Mouse (Mus musculus) MEL (cell line): ENCODE results near the gene Gpr171. TPM values are rescaled to one million over a fixed set of nuclear protein-coding genes. Genes with fewer than 3 reads are reported as not detected.

ENCODE experiments used
- DNase-seq: peaks from one replicate; pipeline ENCODE4 v3.0.0; 2011; ENCODE audit warnings: low read depth, low spot score
- H3K27ac ChIP-seq: 2 replicates; pipeline ENCODE4 v1.5.1; 2012; ENCODE audit warnings: low read depth, mild to moderate bottlenecking, control low read depth, low read length, moderate library complexity; ENCODE audit not compliant: control insufficient read depth
- H3K27me3 ChIP-seq, 2 experiments: fragments of 150-350 bp in 1 of 2; sonication (generic) in 1 of 2; 2 replicates each; pipeline ENCODE4 v1.6.1; 2012; ENCODE audit warnings: low read length in 2 of 2, mild to moderate bottlenecking in 2 of 2, improper control_type of control experiment in 1 of 2, moderate library complexity in 1 of 2; ENCODE audit not compliant: insufficient read depth in 2 of 2, control insufficient read depth in 1 of 2
- H3K36me3 ChIP-seq, 2 experiments: 2 replicates each; pipeline ENCODE4 v1.6.1; 2012 to 2014; ENCODE audit warnings: low read length in 2 of 2, improper control_type of control experiment in 1 of 2, inconsistent platforms in 1 of 2, mild to moderate bottlenecking in 1 of 2; ENCODE audit not compliant: insufficient read depth in 2 of 2, control insufficient read depth in 1 of 2
- H3K4me1 ChIP-seq, 2 experiments: fragments of 150-350 bp in 1 of 2; sonication (generic) in 1 of 2; 2 replicates each; pipeline ENCODE4 v1.6.1; 2012; ENCODE audit warnings: low read length in 2 of 2, improper control_type of control experiment in 1 of 2, mild to moderate bottlenecking in 1 of 2; ENCODE audit not compliant: insufficient read depth in 2 of 2, control insufficient read depth in 1 of 2
- H3K4me3 ChIP-seq, 2 experiments: fragments of 150-350 bp in 1 of 2; sonication (generic) in 1 of 2; 2 replicates each; pipeline ENCODE4 v1.5.1; 2012; ENCODE audit warnings: low read depth in 2 of 2, low read length in 2 of 2, mild to moderate bottlenecking in 2 of 2, moderate library complexity in 2 of 2, control low read depth in 1 of 2, improper control_type of control experiment in 1 of 2; ENCODE audit not compliant: control insufficient read depth in 1 of 2, insufficient read depth in 1 of 2
- H3K79me2 ChIP-seq: 2 replicates; pipeline ENCODE4 v1.6.1; 2012; ENCODE audit warnings: mild to moderate bottlenecking, low read length, moderate library complexity; ENCODE audit not compliant: control insufficient read depth, poor library complexity, insufficient read depth
- H3K9ac ChIP-seq: 2 replicates; pipeline ENCODE4 v1.6.1; 2012; ENCODE audit warnings: low read depth, mild to moderate bottlenecking, control low read depth, low read length, moderate library complexity; ENCODE audit not compliant: control insufficient read depth, poor library complexity, severe bottlenecking
- H3K9me3 ChIP-seq: fragments of 150-350 bp; sonication (generic); replicated peaks from 2 replicates; pipeline ENCODE4 v1.6.1; 2012; ENCODE audit warnings: mild to moderate bottlenecking, low read length, improper control_type of control experiment, moderate library complexity; ENCODE audit not compliant: insufficient read depth
- BHLHE40 ChIP-seq: IDR thresholded peaks from 2 replicates; pipeline ENCODE4 v1.6.1; 2012; ENCODE audit warnings: low read depth, mild to moderate bottlenecking, inconsistent platforms, low read length, improper control_type of control experiment, borderline replicate concordance
- CHD1 ChIP-seq: IDR thresholded peaks from 2 replicates; pipeline ENCODE4 v1.6.1; 2012; ENCODE audit warnings: low read depth, mild to moderate bottlenecking, inconsistent platforms, low read length, improper control_type of control experiment
- CHD2 ChIP-seq: IDR thresholded peaks from 2 replicates; pipeline ENCODE4 v1.6.1; 2011; ENCODE audit warnings: low read length, improper control_type of control experiment
- E2F4 ChIP-seq: IDR thresholded peaks from 2 replicates; pipeline ENCODE4 v1.6.1; 2011; ENCODE audit warnings: low read depth, low read length, improper control_type of control experiment, borderline replicate concordance
- ELF1 ChIP-seq: IDR thresholded peaks from 2 replicates; pipeline ENCODE4 v1.6.1; 2014; ENCODE audit warnings: low read depth, mild to moderate bottlenecking, inconsistent platforms, low read length, improper control_type of control experiment, moderate library complexity
- EP300 ChIP-seq, 2 experiments: IDR thresholded peaks; 2 replicates each; pipeline ENCODE4 v1.6.1; 2011; ENCODE audit warnings: improper control_type of control experiment in 2 of 2, low read length in 2 of 2, low read depth in 1 of 2, mild to moderate bottlenecking in 1 of 2
- ETS1 ChIP-seq: IDR thresholded peaks from 2 replicates; pipeline ENCODE4 v1.6.1; 2012; ENCODE audit warnings: low read depth, mild to moderate bottlenecking, inconsistent platforms, low read length, improper control_type of control experiment, moderate library complexity
- GATA1 ChIP-seq: IDR thresholded peaks from 2 replicates; pipeline ENCODE4 v1.6.1; 2011; ENCODE audit warnings: low read depth, low read length, improper control_type of control experiment
- HCFC1 ChIP-seq: IDR thresholded peaks from 2 replicates; pipeline ENCODE4 v1.6.1; 2012; ENCODE audit warnings: low read depth, mild to moderate bottlenecking, inconsistent platforms, low read length, improper control_type of control experiment, moderate library complexity
- JUND ChIP-seq: IDR thresholded peaks from 2 replicates; pipeline ENCODE4 v1.6.1; 2011; ENCODE audit warnings: low read depth, mild to moderate bottlenecking, improper control_type of control experiment, low read length
- KAT2A ChIP-seq: conservative IDR thresholded peaks from 2 replicates; pipeline ENCODE4 v1.6.1; 2012; ENCODE audit warnings: low read depth, low read length, improper control_type of control experiment, inconsistent platforms
- MAZ ChIP-seq: IDR thresholded peaks from 2 replicates; pipeline ENCODE4 v1.6.1; 2012; ENCODE audit warnings: low read depth, mild to moderate bottlenecking, inconsistent platforms, low read length, improper control_type of control experiment
- MEF2A ChIP-seq: IDR thresholded peaks from 2 replicates; pipeline ENCODE4 v1.6.1; 2014; ENCODE audit warnings: low read depth, mild to moderate bottlenecking, inconsistent platforms, low read length, improper control_type of control experiment; ENCODE audit not compliant: poor library complexity, insufficient replicate concordance, severe bottlenecking; ENCODE audit errors: extremely low read depth
- MYC ChIP-seq: IDR thresholded peaks from 2 replicates; pipeline ENCODE4 v1.6.1; 2011; ENCODE audit warnings: low read depth, mild to moderate bottlenecking, low read length, improper control_type of control experiment, moderate library complexity
- NELFE ChIP-seq: IDR thresholded peaks from 2 replicates; pipeline ENCODE4 v1.6.1; 2011; ENCODE audit warnings: low read depth, low read length, improper control_type of control experiment
- POLR2A ChIP-seq, 2 experiments: IDR thresholded peaks; 2 replicates each; pipeline ENCODE4 v1.6.1; 2011 to 2012; ENCODE audit warnings: low read length in 2 of 2, mild to moderate bottlenecking in 2 of 2, control low read depth in 1 of 2, improper control_type of control experiment in 1 of 2, low read depth in 1 of 2, moderate library complexity in 1 of 2; ENCODE audit not compliant: control insufficient read depth in 1 of 2, insufficient read depth in 1 of 2, poor library complexity in 1 of 2
- POLR2AphosphoS2 ChIP-seq: IDR thresholded peaks from 2 replicates; pipeline ENCODE4 v1.6.1; 2011; ENCODE audit warnings: low read length, improper control_type of control experiment
- SMC3 ChIP-seq: IDR thresholded peaks from 2 replicates; pipeline ENCODE4 v1.6.1; 2011; ENCODE audit warnings: low read depth, low read length, improper control_type of control experiment
- TAL1 ChIP-seq: IDR thresholded peaks from 2 replicates; pipeline ENCODE4 v1.6.1; 2012; ENCODE audit warnings: mild to moderate bottlenecking, inconsistent platforms, low read length, moderate library complexity, mixed read lengths
- TCF12 ChIP-seq: IDR thresholded peaks from 2 replicates; pipeline ENCODE4 v1.6.1; 2014; ENCODE audit warnings: low read depth, mild to moderate bottlenecking, inconsistent platforms, low read length, improper control_type of control experiment, moderate library complexity
- USF1 ChIP-seq: IDR thresholded peaks from 2 replicates; pipeline ENCODE4 v1.6.1; 2014; ENCODE audit warnings: low read depth, mild to moderate bottlenecking, inconsistent platforms, low read length, improper control_type of control experiment, moderate library complexity
- USF2 ChIP-seq, 2 experiments: IDR thresholded peaks; 2 replicates each; pipeline ENCODE4 v1.6.1; 2011 to 2012; ENCODE audit warnings: improper control_type of control experiment in 2 of 2, low read length in 2 of 2, borderline replicate concordance in 1 of 2, inconsistent platforms in 1 of 2, low read depth in 1 of 2, mild to moderate bottlenecking in 1 of 2; ENCODE audit not compliant: insufficient read depth in 1 of 2
- ZC3H11A ChIP-seq: IDR thresholded peaks from 2 replicates; pipeline ENCODE4 v1.6.1; 2012; ENCODE audit warnings: low read depth, mild to moderate bottlenecking, inconsistent platforms, low read length, improper control_type of control experiment
- ZNF384 ChIP-seq: IDR thresholded peaks from 2 replicates; pipeline ENCODE4 v1.6.1; 2012; ENCODE audit warnings: low read depth, mild to moderate bottlenecking, inconsistent platforms, low read length, improper control_type of control experiment
- polyA plus RNA-seq, 2 experiments: library from polyadenylated mRNA; stranded (reverse) in 1 of 2; unstranded in 1 of 2; fragments of >175 nt in 1 of 2; fragments of >200 nt in 1 of 2; gene quantifications; 2 replicates each; pipeline versions ENCODE4 v1.2.1 to v1.2.4; 2012; ENCODE audit warnings: low replicate concordance in 2 of 2, low read depth in 1 of 2; ENCODE audit not compliant: insufficient read length in 2 of 2, insufficient read depth in 1 of 2, missing spikeins in 1 of 2
- total RNA-seq: library from RNA; depleted of rRNA; stranded (reverse); fragments of 300-350 nt; gene quantifications from 2 replicates; pipeline ENCODE4 v1.2.3, GENCODE M21; 2012

Gene Gpr171
- total and polyA plus RNA-seq, 3 experiments: not detected

DNA sequence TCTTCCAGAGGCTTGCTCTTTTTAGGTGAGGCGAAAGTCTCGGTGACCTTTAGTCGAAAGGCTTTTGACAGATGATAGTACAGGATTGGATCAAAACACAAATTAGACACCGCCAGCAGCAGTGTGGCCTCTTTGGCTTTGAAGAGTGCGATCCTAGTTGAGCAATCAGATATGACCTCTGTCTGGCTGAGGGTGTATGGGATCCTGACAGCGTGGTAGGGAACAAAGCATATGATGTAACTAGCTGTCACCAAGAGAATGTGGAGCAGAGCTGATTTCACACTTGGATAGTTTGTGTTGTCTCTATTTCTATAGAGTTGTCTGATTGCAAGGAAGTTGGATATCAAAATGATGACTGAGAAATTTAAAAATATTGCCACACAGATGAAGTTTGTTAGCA is 4.2 kb downstream of the Gpr171 start:
- H3K4me1 ChIP-seq: peaks cover 5% of the 10 kb centered on the region in 2 experiments
- H3K4me3 ChIP-seq: no peak overlapping the region
- peaks cover 0 to 4% of the 10 kb centered on the region in 2 experiments; a peak in 2 of 4 replicates for H3K36me3 ChIP-seq
- no peaks in the 10 kb centered on the region for H3K9me3 ChIP-seq
- H3K27me3 ChIP-seq: peaks cover 0 to 2% of the 10 kb centered on the region in 2 experiments
- H3K9ac ChIP-seq: no peak overlapping the region
- no peak for DNase-seq
- H3K27ac ChIP-seq: no peak overlapping the region
- H3K79me2 ChIP-seq: no peaks in the 10 kb centered on the region
- no peak for TF ChIP-seq TCF12
- TF ChIP-seq EP300 (IDR thresholded peaks at IDR 0.05; ENCODE audit: low read depth in 1 of 2, low read length in 2 of 2): no peak
- TF ChIP-seq ELF1: no peak
- no peak for TF ChIP-seq MAZ
- no peak for TF ChIP-seq USF2 (IDR thresholded peaks at IDR 0.05; ENCODE audit: borderline replicate concordance in 1 of 2, insufficient read depth in 1 of 2, low read depth in 1 of 2, low read length in 2 of 2)
- no peak for TF ChIP-seq ZC3H11A
- TF ChIP-seq, all 39 proteins: peak for 0

DNA sequence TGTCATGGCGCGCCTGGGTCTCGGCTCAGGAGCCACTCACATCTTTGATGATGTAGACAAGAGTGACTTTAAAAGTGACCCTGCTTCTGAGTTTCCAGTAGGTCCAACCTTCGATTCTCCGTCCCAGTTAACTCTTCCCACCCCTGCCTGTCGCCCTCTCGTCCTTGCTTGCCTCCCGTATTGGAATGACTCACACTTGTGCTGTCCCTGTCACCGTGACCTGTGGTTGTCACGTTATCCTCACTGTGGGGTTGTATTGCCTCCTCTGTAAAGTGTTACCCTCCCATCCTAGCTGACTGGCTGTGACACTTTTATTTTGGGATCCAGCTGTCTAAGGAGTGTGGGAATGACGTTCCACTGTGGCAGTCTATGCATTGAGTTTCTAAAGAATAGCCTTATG is 8.9 kb downstream of the Gpr171 start:
- H3K9me3 ChIP-seq: no peaks in the 10 kb centered on the region
- no peaks in the 10 kb centered on the region for H3K4me1 ChIP-seq
- H3K4me3 ChIP-seq: no peak overlapping the region

DNA sequence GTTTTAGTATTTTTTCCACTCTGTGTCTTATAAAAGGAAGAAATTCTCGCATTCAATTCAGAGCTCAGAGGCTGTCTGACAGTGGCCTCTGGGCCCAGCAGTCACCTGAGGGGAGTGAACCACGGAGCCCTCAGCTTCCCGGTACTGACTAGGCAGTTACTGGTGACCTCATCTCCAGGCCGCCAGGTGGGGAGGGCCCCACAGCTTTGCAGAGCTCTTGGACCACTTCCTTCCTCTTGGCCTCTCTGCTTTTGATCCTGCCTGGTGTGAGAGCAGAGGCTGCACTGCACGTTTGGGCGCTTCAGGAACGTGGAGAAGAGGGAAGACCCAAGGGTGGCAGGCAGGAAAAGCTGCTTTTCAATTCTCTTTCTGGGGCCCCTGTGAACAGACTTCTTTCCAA is 20.7 kb downstream of the Gpr171 start:
- Histone ChIP-seq H3K4me3 (no peak overlapping the region), H3K9me3 (no peaks in the 10 kb centered on the region), H3K4me1 (no peaks in the 10 kb centered on the region), H3K36me3 (no peaks in the 10 kb centered on the region), H3K9ac (no peak overlapping the region), H3K27ac (no peak overlapping the region), H3K79me2 (no peaks in the 10 kb centered on the region), H3K27me3 (peaks cover under 1 to 2% of the 10 kb centered on the region in 2 experiments; a peak in 3 of 4 replicates)
- DNase-seq: no peak
- TF ChIP-seq E2F4 (no peak), TAL1 (no peak), CHD2 (no peak), KAT2A (no peak), HCFC1 (no peak), GATA1 (no peak), ELF1 (no peak), TCF12 (no peak), NELFE (no peak)

More for the DNA sequence above, 8.9 kb downstream of the Gpr171 start:
- TF ChIP-seq POLR2AphosphoS2: no peak
- TF ChIP-seq CHD1: no peak
- no peak for TF ChIP-seq BHLHE40
- TF ChIP-seq KAT2A: no peak
- TF ChIP-seq TCF12: no peak
- no peak for TF ChIP-seq ETS1
- TF ChIP-seq ELF1: no peak
- TF ChIP-seq SMC3: no peak
- TF ChIP-seq POLR2A (IDR thresholded peaks at IDR 0.05; ENCODE audit: control insufficient read depth in 1 of 2, insufficient read depth in 1 of 2, low read depth in 1 of 2, low read length in 2 of 2, poor library complexity in 1 of 2): no peak
- TF ChIP-seq JUND: no peak
- TF ChIP-seq ZNF384: no peak
- TF ChIP-seq EP300 (IDR thresholded peaks at IDR 0.05; ENCODE audit: low read depth in 1 of 2, low read length in 2 of 2): no peak
- no peak for TF ChIP-seq USF1
- TF ChIP-seq MYC: no peak
- no peak for TF ChIP-seq MEF2A
- no peak for TF ChIP-seq GATA1
- H3K27ac ChIP-seq: no peak overlapping the region
- DNase-seq: no peak
- H3K79me2 ChIP-seq: no peaks in the 10 kb centered on the region
- H3K9ac ChIP-seq: no peak overlapping the region
- H3K36me3 ChIP-seq: no peaks in the 10 kb centered on the region
- peaks cover 0 to 8% of the 10 kb centered on the region in 2 experiments for H3K27me3 ChIP-seq
